Mouse (Mus musculus) midbrain, postnatal 0 days (tissue): ENCODE data around the gene Tbc1d16. TPM values are rescaled to one million over a fixed set of nuclear protein-coding genes. Genes with fewer than 3 reads are reported as not detected.

Source experiments
- ATAC-seq: fragments of 200-750 bp; cut with Nextera tagmentation; 2 replicates; pipeline ENCODE4 v1.8.0; 2017; ENCODE audit warnings: moderate number of reproducible peaks, mild to moderate bottlenecking, moderate TSS enrichment, moderate library complexity; ENCODE audit not compliant: low FRiP score
- DNase-seq: peaks from one replicate; pipeline ENCODE4 v3.0.0-alpha.2; 2015; ENCODE audit warnings: low spot score
- H3K27ac ChIP-seq: fragments of 300-500 bp; sonication (generic); 2 replicates; pipeline ENCODE4 v1.5.1; 2014; ENCODE audit warnings: low read depth, mild to moderate bottlenecking, low read length, mixed read lengths
- H3K27me3 ChIP-seq: fragments of 300-500 bp; sonication (generic); 2 replicates; pipeline ENCODE4 v1.6.1; 2014; ENCODE audit warnings: low read length, control low read depth, mixed read lengths; ENCODE audit not compliant: insufficient read depth
- H3K36me3 ChIP-seq: fragments of 300-500 bp; sonication (generic); 2 replicates; pipeline ENCODE4 v1.6.1; 2014; ENCODE audit warnings: low read length, control low read depth, mixed read lengths; ENCODE audit not compliant: insufficient read depth
- H3K4me1 ChIP-seq: fragments of 300-500 bp; sonication (generic); 2 replicates; pipeline ENCODE4 v1.6.1; 2014; ENCODE audit warnings: mild to moderate bottlenecking, control low read depth, antibody characterized with exemption, low read length, mixed read lengths; ENCODE audit not compliant: insufficient read depth
- H3K4me2 ChIP-seq: fragments of 300-500 bp; sonication (generic); 2 replicates; pipeline ENCODE4 v1.6.1; 2014; ENCODE audit warnings: low read depth, mild to moderate bottlenecking, low read length, mixed read lengths; ENCODE audit not compliant: poor library complexity, severe bottlenecking
- H3K4me3 ChIP-seq: fragments of 300-500 bp; sonication (generic); 2 replicates; pipeline ENCODE4 v1.5.1; 2014; ENCODE audit warnings: low read depth, mild to moderate bottlenecking, low read length, moderate library complexity
- H3K9ac ChIP-seq: fragments of 300-500 bp; sonication (generic); replicated peaks from 2 replicates; pipeline ENCODE4 v1.6.1; 2014; ENCODE audit warnings: mild to moderate bottlenecking, low read length, moderate library complexity, mixed read lengths; ENCODE audit not compliant: poor library complexity, severe bottlenecking
- H3K9me3 ChIP-seq: fragments of 300-500 bp; sonication (generic); 2 replicates; pipeline ENCODE4 v1.6.1; 2016; ENCODE audit warnings: low read length, control low read depth
- CTCF ChIP-seq: IDR thresholded peaks from 2 replicates; pipeline ENCODE4 v1.5.1; 2016; ENCODE audit warnings: antibody characterized with exemption, mild to moderate bottlenecking
- WGBS: fragments of 180-500 bp; shearing (Covaris S2); extraction: QIAGEN DNeasy Blood & Tissue Kit; methylation state at CpG from one replicate; pipeline ENCODE4 v1.1.7; 2014; 5-methylcytosine and 5-hydroxymethylcytosine counted together
- polyA plus RNA-seq: library from polyadenylated mRNA; unstranded; fragments of >200 nt; fragmentation: Nextera tagmentation; extraction: Ambion mirVana; gene quantifications from 2 replicates; pipeline ENCODE4 v1.2.1, GENCODE M21; 2015
- total RNA-seq: library from RNA; depleted of rRNA; stranded (reverse); fragments of >200 nt; gene quantifications from 2 replicates; pipeline ENCODE4 v1.2.3, GENCODE M21; 2014

Gene Tbc1d16
- total and polyA plus RNA-seq, 2 experiments from 2014 or later = 43.5 to 152 TPM

GRCm38 (mm10) chr11:119125929-119126861, 102.1 kb downstream of the Tbc1d16 start:
- Histone ChIP-seq H3K27me3 (no peaks in the 10 kb centered on the region), H3K4me3 (no peak overlapping the region), H3K4me1 (peaks cover 29% of the 10 kb centered on the region; the same call in 1 of the 2 replicates), H3K27ac (peak overlapping the region; percentile 9; the same call in 1 of the 2 replicates), H3K9ac (no peak overlapping the region), H3K4me2 (peak overlapping the region; percentile 1; the same call in 1 of the 2 replicates), H3K36me3 (no peaks in the 10 kb centered on the region), H3K9me3 (no peaks in the 10 kb centered on the region)
- peak; percentile 76 for TF ChIP-seq CTCF
- DNase-seq = peak; percentile 80
- 38% methylated on average over 23 of the region's 23 CpGs for whole genome bisulfite sequencing
- ATAC-seq = no peak

- H3K4me3 ChIP-seq = no peak overlapping the region
- TF ChIP-seq CTCF = no peak
- no peaks in the 10 kb centered on the region for H3K36me3 ChIP-seq
- H3K4me2 ChIP-seq = no peak overlapping the region
- no peak overlapping the region for H3K9ac ChIP-seq
- peaks cover 27% of the 10 kb centered on the region; the same call in 1 of the 2 replicates for H3K4me1 ChIP-seq
- DNase-seq = no peak
- H3K27me3 ChIP-seq = no peaks in the 10 kb centered on the region
- no peaks in the 10 kb centered on the region for H3K9me3 ChIP-seq
- no peak overlapping the region for H3K27ac ChIP-seq
- 87% methylated on average over 6 of the region's 6 CpGs for WGBS
- no peak for ATAC-seq
These were observed 103.8 kb downstream of the Tbc1d16 start for GRCm38 (mm10) chr11:119124536-119124935.

DNA sequence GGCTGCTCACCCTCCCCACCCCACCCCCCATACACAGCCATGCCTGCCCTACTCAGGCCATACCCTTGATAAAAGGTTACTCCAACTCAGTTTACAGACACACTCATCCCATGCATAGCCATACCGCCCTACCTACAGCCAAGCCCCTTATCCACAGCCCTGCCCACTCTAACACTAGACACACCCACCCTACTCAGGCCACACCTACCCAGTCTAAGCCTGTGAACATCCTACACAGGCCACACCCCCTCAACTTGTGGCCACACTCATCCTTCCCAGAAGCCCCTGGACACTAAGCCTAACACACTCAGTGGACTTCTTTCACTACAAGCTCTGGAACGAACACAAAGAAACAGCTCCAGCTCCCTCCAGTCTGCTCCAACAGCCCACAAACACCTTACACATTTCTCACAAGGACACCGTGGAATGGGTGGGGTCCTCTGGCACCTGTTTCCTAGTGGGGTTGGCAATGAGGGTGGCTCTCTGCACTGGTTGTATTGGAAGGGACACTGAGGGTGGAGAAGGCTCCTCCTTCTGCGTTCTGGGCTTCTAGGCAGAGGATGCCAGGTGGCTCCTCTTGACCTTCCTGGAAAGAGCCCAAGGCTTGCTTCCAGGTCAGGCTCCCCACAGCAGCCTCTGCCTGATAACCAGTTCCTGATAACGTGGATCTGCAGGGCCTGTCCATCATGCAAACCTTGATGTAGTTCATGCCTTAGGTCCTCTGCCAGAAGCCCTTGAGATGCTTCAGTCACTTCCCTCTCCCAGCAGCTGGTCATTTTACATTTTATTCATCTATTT, 104.6 kb downstream of the Tbc1d16 start:
- ATAC-seq (no peak), DNase-seq (no peak)
- Histone ChIP-seq H3K27me3 (no peaks in the 10 kb centered on the region), H3K4me1 (peaks cover 18% of the 10 kb centered on the region; the same call in 1 of the 2 replicates), H3K4me2 (no peak overlapping the region), H3K9ac (no peak overlapping the region), H3K4me3 (no peak overlapping the region), H3K27ac (no peak overlapping the region), H3K36me3 (no peaks in the 10 kb centered on the region), H3K9me3 (no peaks in the 10 kb centered on the region)
- 84% methylated on average over 5 of the region's 5 CpGs for WGBS
- TF ChIP-seq CTCF = no peak

DNA sequence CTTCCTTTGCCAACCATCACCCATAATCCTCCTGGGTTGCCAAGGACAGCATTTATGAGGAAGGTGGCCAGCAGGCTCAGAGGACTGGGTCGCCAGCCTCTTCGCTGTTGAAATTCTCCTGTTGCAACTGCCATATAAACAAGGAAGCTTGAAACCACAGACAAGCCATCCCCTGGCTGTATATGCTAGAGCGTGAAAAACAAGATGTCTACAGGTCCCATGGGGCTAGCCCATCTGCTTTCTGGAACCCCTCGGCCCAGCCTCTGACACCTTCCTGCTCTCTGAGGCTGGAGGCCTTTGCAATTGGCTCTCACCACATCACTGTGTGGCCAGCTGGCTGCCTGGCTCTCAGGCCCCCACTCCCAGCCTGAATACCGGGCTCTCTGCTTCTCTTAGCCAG, 105.9 kb downstream of the Tbc1d16 start:
- DNase-seq = peak; percentile 50

GRCm38 (mm10) chr11:119118905-119119304, 109.4 kb downstream of the Tbc1d16 start:
- no peak for TF ChIP-seq CTCF
- no peak for ATAC-seq
- H3K27me3 ChIP-seq = no peaks in the 10 kb centered on the region

More for the DNA sequence above, 105.9 kb downstream of the Tbc1d16 start:
- Histone ChIP-seq H3K36me3 (no peaks in the 10 kb centered on the region), H3K4me2 (no peak overlapping the region), H3K9me3 (no peaks in the 10 kb centered on the region), H3K4me3 (no peak overlapping the region), H3K9ac (no peak overlapping the region), H3K4me1 (peaks cover 12% of the 10 kb centered on the region; the same call in 1 of the 2 replicates), H3K27me3 (no peaks in the 10 kb centered on the region), H3K27ac (no peak overlapping the region)
- no peak for TF ChIP-seq CTCF
- no peak for ATAC-seq
- WGBS = 89% methylated on average over 5 of the region's 5 CpGs

More at GRCm38 (mm10) chr11:119118905-119119304, 109.4 kb downstream of the Tbc1d16 start:
- H3K4me1 ChIP-seq = no peaks in the 10 kb centered on the region
- H3K9me3 ChIP-seq = no peaks in the 10 kb centered on the region
- WGBS = 20% methylated on average over 7 of the region's 7 CpGs
- no peak overlapping the region for H3K4me2 ChIP-seq
- no peaks in the 10 kb centered on the region for H3K36me3 ChIP-seq
- no peak overlapping the region for H3K4me3 ChIP-seq
- no peak overlapping the region for H3K9ac ChIP-seq
- H3K27ac ChIP-seq = no peak overlapping the region
- no peak for DNase-seq
